Mouse (Mus musculus): Measurements from ENCODE around the gene Klhl21. TPM values are rescaled to one million over a fixed set of nuclear protein-coding genes. Genes with fewer than 3 reads are reported as not detected.
A peak's percentile ranks its signal among the peaks of the same experiment; 100 is the strongest.
"Not testable (repeated sequence)": the region's sequence is repeated elsewhere in the genome, so short reads cannot be mapped to it uniquely, and the experiment has no call there.

The Klhl21 gene
- total RNA-seq, 2 experiments from 2014 or later: 98.5 to 113 TPM

DNA sequence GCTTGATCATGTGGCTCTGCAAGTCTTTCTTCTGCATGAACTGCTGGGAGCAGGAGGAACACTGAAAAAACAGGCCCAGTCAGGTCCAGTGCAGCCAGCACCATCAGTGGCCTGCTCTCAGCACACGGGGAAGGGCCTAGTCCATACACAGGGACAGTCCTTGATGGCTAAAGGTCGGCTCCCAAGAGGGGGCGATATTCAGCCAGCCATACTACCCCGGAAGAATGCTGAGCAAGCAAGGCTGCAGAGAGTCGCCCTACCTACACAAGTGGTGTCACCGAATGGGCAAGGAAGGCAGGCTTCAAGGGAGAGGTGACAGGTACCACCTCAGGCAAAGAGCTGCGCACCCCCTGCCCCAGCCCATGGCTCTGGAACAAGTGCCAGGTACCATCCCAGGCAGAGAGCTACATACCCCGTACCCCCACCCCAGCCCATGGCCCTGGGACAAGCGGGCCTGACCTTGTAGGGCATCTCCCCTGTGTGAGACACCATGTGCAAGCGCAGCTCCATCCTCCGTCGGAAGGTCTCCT is 13.0 kb downstream of the Klhl21 start:
- DNase-seq (ENCODE audit: low spot score): no peak

DNA sequence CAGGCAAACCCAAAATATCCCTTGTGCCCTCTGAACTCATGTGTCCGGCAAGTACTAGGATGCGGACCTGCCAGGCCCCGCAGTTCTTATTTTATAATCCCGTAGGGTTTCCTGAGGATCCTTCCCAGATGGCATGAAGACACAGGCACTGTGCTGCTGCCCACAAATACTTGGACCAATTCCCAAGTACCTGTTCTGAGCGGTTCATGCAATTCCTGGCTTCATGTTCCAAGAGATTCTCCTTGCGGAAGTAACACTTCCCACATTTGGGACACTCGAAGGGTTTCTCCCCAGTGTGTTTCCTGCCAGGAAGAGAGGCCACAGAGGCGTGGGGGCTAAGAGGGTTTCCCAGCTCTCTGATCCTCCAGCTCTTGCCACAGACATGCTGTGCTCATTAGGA is 13.9 kb downstream of the Klhl21 start:
- DNase-seq (ENCODE audit: low spot score): no peak

DNA sequence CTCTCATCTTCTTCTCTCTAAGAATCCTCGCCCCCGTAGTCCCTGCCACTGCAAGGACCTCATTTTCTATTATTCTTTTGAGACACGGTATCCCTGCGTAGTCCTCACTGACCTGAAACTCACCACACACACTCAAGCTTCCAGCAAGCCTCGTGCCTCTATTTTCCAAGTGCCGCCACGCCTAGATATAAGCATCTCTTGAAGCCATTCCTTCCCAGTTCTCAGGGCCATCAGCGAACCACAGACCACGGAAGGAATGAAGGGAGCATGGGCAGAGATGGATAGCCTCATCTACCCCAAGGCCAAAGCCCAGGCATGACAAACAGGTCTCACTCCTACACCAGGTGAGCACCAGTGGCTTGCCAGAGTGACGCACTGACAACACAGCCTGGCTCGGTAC is 15.9 kb downstream of the Klhl21 start:
- no peak for DNase-seq (ENCODE audit: low spot score)

DNA sequence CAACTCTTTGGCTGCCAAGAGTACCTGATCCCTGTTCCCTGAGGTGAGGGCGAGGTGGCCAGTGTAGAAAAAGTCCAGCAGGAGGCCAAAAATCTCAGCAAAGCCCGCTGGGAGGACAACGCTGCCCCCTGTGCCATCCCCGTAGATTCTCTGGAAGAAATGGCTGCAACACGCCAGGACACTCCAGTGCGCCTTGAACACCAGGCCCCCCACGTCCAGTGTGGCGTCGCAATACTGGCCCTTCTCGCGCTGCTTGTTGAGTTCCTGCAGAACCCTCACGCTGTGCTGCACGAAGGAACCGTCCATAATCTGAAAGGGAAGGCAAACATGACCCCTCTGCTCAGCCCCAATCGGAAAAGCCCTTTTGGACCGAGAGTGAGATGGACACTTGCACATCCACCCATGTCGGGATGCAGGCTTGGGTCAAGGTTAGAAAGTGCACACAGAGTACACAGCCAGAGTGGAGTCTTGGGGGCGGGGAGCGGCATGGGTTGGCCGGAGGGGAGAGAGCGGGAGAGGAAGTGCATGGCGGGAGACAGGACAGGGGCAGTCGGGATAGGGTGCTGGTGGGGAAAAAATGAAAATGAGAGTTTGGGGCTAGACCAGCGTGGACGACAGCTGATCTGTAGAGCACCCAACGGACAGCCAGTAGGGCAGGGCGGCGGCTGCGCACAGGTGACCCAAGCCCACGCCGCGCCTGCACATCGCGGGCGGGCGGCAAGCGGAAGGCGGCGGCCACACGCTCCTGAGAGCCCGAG is 18.3 kb downstream of the Klhl21 start:
- no peak for DNase-seq (ENCODE audit: low spot score)

DNA sequence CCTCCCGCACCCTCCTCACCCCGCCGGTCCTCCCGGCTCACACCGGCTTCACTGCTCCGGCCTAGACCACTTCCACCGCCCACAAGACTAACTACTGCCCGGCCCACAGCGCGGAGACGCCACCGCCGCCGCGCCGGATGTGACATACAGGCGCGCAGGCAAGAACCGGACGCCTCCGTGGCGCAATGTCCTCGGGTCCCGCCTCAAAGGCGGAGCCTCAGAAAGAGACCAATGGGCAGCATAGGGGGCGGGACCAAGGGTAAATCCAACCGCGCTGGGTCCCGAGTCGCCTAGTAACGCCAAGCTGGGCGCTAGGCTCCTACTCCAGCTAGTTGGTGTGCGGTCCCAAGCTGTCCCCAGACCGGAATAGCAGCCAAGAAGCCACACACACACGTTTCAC is 18.9 kb downstream of the Klhl21 start, which contains the start of gene Zbtb48:
Zbtb48 (minus strand) TSS at position 148 of the 400 bp plus-strand sequence.
- peak; percentile 97 for DNase-seq (ENCODE audit: low spot score)

DNA sequence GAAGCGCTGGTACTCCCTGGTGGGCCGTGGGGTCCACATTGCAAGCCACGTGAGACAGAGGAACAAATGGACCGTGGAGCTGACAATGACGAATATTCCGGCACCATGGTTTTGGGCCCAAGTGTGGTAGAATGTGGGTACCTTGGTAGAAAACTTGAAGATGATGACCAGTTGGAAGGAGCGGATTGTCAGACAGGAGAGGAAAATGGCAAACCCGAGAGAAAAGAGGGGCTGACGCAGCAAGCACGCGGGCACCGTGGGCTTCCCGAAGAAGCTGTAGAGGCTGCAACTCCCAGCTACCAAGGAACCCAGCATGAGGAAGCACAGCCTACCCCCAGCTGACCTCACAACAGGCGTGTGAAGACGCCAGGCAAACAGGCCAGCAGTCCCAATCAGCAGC is 19.9 kb downstream of the Klhl21 start:
- DNase-seq (ENCODE audit: low spot score): no peak

DNA sequence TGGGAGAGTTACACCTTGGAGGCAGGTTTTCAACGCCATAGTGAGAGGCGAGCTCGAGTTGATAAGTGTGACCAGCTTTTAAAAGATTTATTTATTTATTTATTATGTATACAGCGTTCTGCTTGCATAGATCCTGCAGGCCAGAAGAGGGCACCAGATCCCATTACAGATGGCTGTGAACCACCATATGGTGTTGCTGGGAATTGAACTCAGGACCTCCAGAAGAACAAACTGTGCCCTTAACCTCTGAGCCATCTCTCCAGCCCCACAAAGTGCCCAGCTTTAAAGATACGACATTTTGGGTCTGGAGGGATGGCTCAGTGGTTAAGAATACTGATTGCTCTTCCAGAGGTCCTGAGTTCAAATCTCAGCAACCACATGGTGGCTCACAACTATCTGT is 20.5 kb downstream of the Klhl21 start:
- DNase-seq (ENCODE audit: low spot score): no peak

DNA sequence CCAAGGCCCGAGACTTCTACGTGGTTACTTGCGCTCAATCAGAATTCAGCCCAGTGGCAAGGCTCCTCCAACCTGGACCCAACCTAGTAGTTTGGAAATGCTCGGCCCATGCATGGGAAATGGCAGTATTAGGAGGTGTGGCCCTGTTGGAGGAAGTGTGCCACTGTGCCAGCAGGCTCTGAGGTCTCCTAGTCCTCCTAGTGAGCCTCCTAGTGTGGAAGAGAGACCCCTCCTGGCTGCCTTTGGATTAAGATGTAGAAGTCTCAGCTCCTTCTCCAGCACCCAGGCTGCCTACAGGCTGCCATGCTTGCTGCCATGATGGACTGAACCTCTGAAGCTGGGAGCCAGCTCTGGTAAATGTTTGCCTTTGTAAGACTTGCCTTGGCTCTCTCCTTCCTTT is 21.4 kb downstream of the Klhl21 start:
- no peak for DNase-seq (ENCODE audit: low spot score)

DNA sequence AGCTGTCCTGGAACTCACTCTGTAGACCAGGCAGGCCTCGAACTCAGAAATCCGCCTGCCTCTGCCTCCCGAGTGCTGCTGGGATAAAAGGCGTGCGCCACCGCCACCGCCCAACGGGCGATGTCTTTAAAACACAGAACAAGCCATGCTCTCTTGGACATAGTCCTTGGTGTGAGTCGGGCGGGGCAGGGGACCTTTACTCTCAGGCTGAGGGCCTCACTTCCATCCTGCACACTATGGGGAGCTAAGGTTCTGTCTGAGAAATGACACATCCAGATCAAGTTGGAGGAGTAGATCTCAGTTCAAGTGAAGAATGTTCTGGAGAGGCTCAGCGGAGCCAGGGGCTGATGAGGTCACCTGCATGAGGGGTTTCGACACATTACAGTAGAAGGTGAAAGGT is 24.3 kb downstream of the Klhl21 start:
- no peak for DNase-seq (ENCODE audit: low spot score)

DNA sequence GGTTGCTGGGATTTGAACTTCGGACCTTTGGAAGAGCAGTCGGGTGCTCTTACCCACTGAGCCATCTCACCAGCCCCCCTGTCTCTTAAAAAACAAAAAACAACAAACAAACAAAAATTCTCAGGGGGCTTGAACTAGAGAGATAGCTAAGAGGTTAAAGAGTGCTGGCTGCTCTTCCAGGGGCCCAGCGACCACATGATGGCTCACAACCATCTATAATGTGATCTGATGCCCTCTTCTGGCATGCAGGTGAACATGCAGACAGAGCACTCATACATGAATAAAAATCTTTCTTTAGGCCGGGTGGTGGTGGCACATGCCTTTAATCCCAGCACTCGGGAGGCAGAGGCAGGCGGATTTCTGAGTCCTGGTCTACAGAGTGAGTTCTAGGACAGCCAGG is 27.9 kb downstream of the Klhl21 start:
- DNase-seq (ENCODE audit: low spot score): not testable (repeated sequence)

DNA sequence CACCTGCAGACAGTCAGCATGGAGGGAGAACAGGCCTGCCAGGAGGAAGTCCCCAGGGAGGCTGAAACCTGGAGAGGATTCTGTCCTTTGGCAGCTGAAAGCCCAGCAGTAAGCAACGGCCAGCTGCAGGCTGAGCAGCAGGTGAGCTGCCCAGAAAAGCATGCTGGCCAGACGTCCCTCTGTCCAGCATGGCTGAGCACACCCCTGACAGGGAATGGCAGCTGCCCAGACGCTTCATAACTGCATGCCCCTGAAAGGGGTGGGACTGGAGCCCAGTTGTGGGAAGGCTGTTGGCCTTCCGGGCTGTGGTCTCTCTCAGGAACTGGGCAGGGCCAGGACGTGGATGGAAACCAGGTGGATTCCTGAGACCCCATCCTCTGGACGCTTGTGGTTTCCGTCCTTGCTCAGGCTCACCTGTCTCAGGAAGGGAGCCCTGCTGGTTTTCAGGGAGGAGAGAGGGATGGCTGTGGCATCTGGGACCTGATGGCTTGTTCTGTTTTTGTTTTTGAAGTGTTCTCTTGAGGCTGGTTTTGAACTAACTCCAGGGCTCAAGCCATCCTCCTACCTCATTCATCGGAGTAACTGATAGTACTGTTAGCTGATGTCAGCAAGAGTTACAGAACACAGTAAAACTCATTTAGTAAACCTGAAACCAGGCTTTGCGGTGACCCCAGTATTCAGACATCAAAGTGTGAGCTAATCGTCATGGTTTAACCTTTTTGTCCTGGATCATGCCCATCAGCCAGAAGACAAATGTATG is 29.8 kb downstream of the Klhl21 start, which contains the start of gene Tas1r1:
Tas1r1 (minus strand) TSS at position 344 of the 760 bp plus-strand sequence.
- peak; percentile 53 for DNase-seq (ENCODE audit: low spot score)

DNA sequence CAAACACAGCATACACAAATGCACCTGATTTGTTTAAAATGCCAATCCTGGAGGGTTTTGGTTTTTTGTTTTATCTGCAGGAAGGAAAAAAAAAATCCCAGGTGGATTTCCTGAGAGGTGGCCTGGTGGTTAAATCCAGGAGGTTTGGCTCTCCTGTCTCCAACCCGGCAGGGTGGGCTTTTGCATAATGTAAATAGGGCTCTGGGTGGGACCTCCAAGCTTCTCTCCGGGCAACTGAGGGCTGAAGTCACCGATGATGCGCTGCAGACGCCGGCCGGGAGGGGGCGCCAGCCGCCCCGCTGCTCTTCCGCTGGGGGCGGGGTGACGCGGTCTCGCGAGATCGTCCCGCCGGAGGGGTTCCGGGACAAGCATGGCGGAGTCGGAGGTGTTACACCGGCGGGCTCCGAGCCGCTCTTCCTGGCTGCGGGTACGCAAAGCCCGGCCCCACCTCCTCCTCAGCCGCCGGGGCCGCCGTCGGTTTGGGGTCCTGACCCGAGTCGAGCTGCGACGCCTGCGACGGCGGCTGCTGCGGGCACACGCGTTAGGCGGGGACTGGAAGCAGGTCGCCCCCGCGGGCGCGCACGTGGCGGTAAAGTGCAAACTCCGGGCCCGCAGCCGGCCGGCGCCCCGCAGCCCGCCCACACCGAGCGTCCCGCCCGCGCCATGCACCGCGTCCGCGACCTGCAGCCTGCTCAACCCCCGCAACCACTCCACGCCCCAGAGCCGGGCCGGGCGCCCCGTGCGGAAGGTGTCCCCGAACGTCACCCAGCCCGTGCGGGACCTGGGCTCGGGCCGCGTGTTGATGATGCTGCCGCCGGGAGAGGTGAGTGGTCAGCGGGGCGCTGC is 30.6 kb downstream of the Klhl21 start, which contains the start of gene Nol9:
Nol9 (plus strand) TSS at position 337 of the 846 bp plus-strand sequence.
- peak; percentile 93 for DNase-seq (ENCODE audit: low spot score)

DNA sequence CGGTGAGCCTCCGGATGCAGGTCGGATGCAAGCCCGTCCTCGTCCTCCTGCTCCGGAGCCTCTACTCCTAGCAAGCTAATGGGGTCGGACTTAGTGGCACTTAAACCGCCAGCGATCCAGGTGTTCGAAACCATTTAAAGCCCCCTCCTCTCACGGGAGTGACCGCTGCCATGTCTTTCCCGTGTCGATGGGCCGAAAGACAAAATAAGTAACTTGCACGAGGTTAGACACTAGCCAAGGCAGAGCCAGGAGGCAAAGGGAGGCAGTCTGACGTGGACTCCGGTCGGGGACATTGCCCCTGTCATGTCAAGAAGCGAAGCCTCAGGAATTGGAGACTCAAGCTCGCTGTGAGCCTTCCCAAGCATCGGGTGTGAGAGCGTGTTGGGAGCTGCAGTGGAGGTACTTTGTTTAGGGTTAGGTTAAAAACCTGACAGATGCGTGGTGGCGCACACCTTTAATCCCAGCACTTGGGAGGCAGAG is 31.3 kb downstream of the Klhl21 start:
- DNase-seq (ENCODE audit: low spot score): no peak

DNA sequence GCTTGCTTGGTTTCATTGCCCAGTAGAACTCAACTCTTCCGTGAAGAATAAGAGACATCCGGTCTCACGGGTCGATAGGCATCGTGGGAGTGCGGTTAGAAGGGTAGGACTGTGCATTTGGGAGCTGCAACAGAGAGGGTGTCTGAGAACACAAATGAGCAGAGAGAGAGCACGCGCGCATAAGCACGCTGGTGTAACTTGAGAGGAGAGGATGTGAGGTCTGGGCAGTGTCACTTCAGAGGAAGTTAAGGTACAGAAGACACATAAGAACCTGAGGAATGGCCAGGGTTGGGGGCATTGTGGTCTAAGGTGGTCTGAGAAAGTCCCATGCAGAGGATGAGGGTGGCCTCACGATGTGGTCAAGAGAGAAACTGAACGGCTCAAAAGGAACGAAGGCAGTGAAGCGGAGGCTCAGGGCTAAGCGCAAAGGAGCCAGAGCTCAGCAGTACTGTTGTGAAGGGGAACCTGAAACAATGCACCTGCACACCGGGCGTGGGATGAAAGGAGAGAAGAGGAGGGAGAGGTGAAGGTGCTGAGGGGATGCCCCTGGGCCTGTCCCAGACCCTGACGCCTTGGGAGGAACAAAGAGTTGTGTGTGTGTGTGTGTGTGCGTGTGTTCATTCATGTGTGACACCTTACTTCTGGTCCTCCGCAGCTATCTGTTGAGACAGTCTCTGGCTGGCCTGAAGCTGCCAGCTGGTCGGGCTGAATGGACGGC is 33.5 kb downstream of the Klhl21 start:
- no peak for DNase-seq (ENCODE audit: low spot score)

DNA sequence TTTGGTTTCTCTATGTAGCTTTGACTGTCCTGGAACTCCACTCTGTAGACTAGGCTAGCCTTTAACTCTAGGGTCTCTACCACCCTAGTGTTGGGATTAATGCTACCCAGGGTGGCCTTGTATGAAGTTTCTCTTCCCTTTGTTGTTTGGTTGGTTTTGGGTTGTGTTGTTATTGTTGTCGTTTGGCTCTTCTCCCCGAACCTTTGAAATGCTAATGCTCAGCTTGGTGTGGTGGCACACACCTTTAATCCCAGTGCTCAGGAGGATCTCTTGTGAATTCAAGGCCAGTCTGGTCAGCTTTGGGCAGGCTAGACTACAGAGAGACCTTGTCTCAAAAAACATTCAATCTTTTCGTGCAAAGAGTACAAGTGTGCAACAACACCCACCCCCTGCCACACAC is 34.6 kb downstream of the Klhl21 start:
- no peak for DNase-seq (ENCODE audit: low spot score)

DNA sequence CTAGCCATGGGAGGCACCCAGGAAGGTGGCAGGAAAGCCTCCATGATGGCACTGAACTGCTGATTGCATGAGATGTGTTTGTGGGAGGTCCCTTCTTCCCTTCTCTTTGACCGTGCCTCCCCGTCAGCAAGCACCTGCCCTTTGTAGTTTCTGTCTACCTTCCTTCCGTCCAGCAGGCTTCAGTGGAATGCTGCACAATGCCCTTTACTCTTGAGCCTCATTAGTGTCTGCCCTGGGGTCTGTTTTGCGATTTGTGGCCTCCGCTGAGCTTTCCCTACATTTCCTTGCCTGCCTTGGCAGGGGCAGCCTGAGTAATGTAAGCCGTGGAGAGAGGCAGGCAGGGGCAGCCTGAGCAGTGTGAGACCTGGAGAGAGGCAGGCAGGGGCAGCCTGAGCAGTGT is 36.0 kb downstream of the Klhl21 start:
- no peak for DNase-seq (ENCODE audit: low spot score)

DNA sequence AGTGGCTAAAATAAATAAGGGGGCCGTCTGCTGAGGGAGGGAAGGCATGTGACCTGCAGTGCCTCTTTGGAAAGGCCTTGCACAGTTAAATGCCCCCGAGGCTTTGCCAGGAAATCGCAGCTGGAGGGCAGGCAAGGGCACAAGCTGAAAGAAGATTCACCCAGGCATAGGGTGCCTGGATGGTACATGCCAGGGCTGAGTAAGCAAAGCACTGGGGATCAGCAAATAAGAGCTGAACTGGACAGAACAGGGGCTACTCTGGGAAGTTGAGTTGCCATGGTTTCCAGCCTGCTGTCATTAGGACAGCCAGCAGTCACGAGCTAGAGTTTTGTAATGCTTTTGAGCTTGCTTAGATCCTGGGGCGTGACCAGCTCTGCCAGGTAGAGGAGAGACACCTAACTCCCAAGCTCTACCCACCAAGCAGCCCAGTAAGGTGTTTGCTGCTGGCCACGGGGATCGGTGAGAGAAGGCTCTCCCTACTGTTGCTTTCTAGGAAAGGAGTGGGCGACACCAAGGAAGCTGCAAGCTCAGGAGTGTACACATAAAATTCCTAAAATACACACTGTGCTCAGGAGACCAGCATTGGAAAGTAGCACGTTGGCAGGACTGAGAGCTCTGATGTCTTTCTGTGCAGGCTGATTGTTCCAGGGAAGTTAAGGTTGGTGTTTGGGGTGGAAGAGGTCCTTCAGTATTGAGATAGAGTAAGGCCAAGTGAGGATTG is 53.9 kb downstream of the Klhl21 start:
- peak; percentile 84 for DNase-seq (ENCODE audit: low spot score)

DNA sequence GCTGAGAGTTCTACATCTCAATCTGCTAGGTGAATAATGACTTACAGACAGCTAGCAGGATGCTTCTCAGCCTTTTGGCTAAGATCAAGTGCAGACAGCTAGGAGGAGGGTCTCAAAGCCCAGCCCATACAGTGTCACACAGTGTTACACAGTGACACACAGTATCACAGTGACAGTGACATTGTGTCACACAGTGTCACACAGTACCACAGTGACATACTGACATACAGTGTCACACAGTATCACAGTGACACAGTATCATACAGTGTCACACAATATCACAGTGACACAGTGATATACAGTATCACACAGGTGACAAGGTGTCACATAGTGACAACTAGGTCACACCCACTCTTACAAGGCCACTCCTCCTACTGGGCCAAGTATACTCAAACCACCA is 58.7 kb downstream of the Klhl21 start:
- DNase-seq (ENCODE audit: low spot score): no peak

Data from gastrocnemius, adult 18-20 months (tissue).